Mouse (Mus musculus): ENCODE data around the gene Tsr2. TPM values are rescaled to one million over a fixed set of nuclear protein-coding genes. Genes with fewer than 3 reads are reported as not detected.

The Tsr2 gene
- polyA plus RNA-seq, 1 experiment from 2014 or later, result 17.5 TPM

DNA sequence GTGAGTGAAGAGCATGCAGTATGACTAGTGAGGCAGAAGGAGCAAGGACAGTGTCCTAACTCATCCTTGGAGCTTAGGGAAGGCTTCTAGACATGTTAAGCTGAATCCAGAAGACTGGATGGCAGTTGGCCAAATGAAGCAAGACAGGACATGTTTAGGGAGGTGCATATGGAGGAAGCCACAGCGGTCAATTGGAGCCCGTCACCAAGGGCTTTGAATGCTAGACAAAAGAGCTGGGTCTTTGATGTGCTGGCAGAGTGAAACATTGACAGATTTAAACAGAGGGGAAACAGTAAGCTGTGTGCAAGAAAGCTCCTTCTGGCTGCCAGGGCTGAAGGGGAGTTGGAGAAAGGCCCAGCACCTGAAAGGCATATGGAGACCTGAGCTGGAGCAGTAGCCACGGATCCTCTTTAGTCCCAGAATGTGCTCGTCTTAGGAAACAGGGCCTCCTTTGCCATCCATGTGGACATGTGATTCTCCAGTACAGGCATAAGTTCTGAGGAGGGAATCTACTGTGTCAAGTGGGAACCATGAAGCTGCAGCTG, 19.3 kb downstream of the Tsr2 start:
- Histone ChIP-seq H3K4me1 (ENCODE audit: control insufficient read depth, insufficient read depth, low read length) (no peaks in the 10 kb centered on the region), H3K27me3 (ENCODE audit: control insufficient read depth, insufficient read depth, low read length) (no peaks in the 10 kb centered on the region), H3K4me3 (ENCODE audit: low read length) (no peak overlapping the region), H3K27ac (ENCODE audit: low read length) (no peak overlapping the region), H3K9me3 (replicated peaks; ENCODE audit: control insufficient read depth, low read length) (no peaks in the 10 kb centered on the region), H3K9ac (ENCODE audit: low read length) (no peak overlapping the region), H3K36me3 (ENCODE audit: control insufficient read depth, insufficient read depth) (peaks cover 19% of the 10 kb centered on the region), H3K4me2 (ENCODE audit: low read depth, low read length) (no peak overlapping the region)
- no peak for ATAC-seq (replicated peaks; ENCODE audit: extremely low read depth, insufficient read depth, low FRiP score)
- 83% methylated on average over 4 of the region's 4 CpGs for WGBS

DNA sequence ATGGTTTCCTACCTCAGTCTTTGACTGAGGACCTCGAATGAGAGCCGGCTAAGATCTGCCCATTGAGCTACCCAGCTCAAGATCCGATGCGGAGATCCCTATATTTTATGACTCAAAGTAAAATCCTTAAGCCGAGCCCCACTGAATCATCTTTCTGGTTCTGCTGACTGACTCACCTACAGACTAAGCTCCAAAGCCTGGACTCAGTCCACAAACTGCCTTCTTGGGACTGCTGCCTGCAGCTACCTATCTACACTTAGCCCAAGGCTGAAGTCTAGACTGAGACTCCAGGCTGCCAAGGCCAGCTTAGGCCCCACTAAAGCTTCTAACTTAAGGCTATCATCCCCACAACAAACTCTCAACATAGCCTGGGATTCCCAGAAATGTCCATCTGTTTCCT, 20.3 kb downstream of the Tsr2 start:
- no peaks in the 10 kb centered on the region for H3K4me1 ChIP-seq (ENCODE audit: control insufficient read depth, insufficient read depth, low read length)
- H3K27me3 ChIP-seq (ENCODE audit: control insufficient read depth, insufficient read depth, low read length), result no peaks in the 10 kb centered on the region
- no peak overlapping the region for H3K27ac ChIP-seq (ENCODE audit: low read length)
- H3K9ac ChIP-seq (ENCODE audit: low read length), result no peak overlapping the region
- no peak overlapping the region for H3K4me3 ChIP-seq (ENCODE audit: low read length)
- no peak for ATAC-seq (replicated peaks; ENCODE audit: extremely low read depth, insufficient read depth, low FRiP score)
- H3K36me3 ChIP-seq (ENCODE audit: control insufficient read depth, insufficient read depth), result peaks cover 20% of the 10 kb centered on the region
- H3K9me3 ChIP-seq (replicated peaks; ENCODE audit: control insufficient read depth, low read length), result no peaks in the 10 kb centered on the region
- WGBS, result 91% methylated on average over 5 of the region's 5 CpGs
- H3K4me2 ChIP-seq (ENCODE audit: low read depth, low read length), result no peak overlapping the region

DNA sequence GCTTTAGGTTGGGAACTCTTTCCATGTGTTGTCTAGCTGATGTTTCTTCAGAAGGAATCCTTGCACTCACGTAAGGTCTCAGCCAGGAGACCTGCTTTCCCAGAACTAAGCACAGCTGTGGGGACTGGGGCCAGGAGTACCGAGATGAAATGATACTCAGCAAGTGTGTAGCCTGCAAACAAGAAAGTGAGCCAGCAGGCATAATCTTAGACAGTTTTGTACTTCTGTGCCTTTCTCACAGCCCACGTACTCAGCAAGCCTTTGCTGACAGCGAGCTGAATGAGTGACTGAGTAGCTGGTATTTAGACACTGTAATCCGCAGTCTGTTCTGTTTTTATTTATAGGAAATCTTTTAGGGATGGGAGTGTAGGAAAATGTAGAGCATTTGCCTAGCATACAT, 28.5 kb downstream of the Tsr2 start:
- H3K9ac ChIP-seq (ENCODE audit: low read length), result no peak overlapping the region
- H3K4me3 ChIP-seq (ENCODE audit: low read length), result no peak overlapping the region
- H3K27ac ChIP-seq (ENCODE audit: low read length), result no peak overlapping the region
- peaks cover 19% of the 10 kb centered on the region for H3K36me3 ChIP-seq (ENCODE audit: control insufficient read depth, insufficient read depth)
- H3K9me3 ChIP-seq (replicated peaks; ENCODE audit: control insufficient read depth, low read length), result no peaks in the 10 kb centered on the region
- no peaks in the 10 kb centered on the region for H3K4me1 ChIP-seq (ENCODE audit: control insufficient read depth, insufficient read depth, low read length)
- no peak overlapping the region for H3K4me2 ChIP-seq (ENCODE audit: low read depth, low read length)
- 84% methylated on average over 5 of the region's 5 CpGs for WGBS
- H3K27me3 ChIP-seq (ENCODE audit: control insufficient read depth, insufficient read depth, low read length), result no peaks in the 10 kb centered on the region
- ATAC-seq (replicated peaks; ENCODE audit: extremely low read depth, insufficient read depth, low FRiP score), result no peak

DNA sequence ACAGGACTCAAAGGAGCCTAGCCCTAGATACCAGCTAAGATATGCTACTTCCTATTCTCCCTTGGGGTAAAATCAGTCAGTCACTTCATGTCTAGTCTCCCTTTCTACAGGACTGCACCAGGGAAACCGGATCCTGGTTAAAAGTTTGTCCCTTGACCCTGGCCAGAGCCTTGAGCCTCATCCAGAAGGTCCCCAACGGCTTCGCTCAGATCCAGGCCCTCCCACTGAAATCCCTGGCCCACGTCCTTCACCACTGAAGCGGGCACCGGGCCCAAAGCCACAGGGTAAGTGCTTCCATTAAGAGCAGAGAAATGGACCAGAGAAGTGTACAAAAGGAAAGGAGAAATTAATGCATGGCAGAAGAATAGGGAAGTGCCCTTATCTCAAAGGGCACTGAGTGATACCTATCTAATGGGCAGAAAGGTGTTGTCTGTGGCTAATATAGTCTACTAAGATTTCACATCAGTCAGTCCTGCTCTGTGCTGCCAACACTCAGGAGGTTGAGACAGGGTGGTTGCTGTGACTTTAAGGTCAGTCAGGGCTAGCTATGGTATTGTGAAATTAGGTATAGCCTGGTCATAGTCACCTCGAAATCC, 30.2 kb downstream of the Tsr2 start:
- Histone ChIP-seq H3K4me1 (ENCODE audit: control insufficient read depth, insufficient read depth, low read length) (no peaks in the 10 kb centered on the region), H3K36me3 (ENCODE audit: control insufficient read depth, insufficient read depth) (peaks cover 10% of the 10 kb centered on the region), H3K4me2 (ENCODE audit: low read depth, low read length) (no peak overlapping the region), H3K9ac (ENCODE audit: low read length) (no peak overlapping the region), H3K27ac (ENCODE audit: low read length) (no peak overlapping the region), H3K9me3 (replicated peaks; ENCODE audit: control insufficient read depth, low read length) (no peaks in the 10 kb centered on the region), H3K4me3 (ENCODE audit: low read length) (no peak overlapping the region), H3K27me3 (ENCODE audit: control insufficient read depth, insufficient read depth, low read length) (no peaks in the 10 kb centered on the region)
- WGBS, result 85% methylated on average over 7 of the region's 7 CpGs
- no peak for ATAC-seq (replicated peaks; ENCODE audit: extremely low read depth, insufficient read depth, low FRiP score)

DNA sequence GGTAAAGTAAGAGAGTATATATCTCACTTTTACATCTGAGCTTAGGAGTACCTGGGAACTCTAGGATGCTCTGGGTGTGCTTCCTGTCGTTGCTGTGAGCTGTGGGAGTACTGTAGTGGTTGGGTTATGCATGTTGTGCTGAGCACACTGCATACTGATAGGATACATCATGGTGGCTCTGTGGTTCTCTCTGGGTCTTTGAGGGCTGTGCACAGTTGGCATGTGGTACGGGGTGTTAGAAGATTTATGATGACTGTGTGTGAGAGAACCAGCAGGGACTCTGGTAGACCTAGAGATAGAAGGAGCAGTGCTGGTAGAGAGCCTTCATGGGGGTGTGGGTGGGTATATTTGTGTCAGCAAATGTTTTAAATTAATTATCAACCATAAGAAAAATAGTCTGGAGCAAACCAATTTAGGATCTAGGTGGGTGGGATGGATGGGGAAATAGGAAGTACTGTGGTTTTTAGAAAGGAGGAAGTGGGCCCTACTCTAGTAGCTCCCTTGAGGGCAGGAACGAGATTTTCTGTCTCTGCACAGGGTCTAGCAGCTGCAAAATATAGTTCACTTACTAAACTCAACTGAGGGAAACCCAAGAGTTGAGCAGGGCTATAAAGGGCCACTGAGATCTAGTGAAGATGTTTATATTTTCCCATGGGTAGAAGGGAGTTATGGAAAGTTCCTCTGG, 34.6 kb downstream of the Tsr2 start:
- Histone ChIP-seq H3K4me2 (ENCODE audit: low read depth, low read length) (no peak overlapping the region), H3K4me1 (ENCODE audit: control insufficient read depth, insufficient read depth, low read length) (no peaks in the 10 kb centered on the region), H3K36me3 (ENCODE audit: control insufficient read depth, insufficient read depth) (no peaks in the 10 kb centered on the region), H3K27ac (ENCODE audit: low read length) (no peak overlapping the region), H3K27me3 (ENCODE audit: control insufficient read depth, insufficient read depth, low read length) (no peaks in the 10 kb centered on the region), H3K4me3 (ENCODE audit: low read length) (no peak overlapping the region), H3K9ac (ENCODE audit: low read length) (no peak overlapping the region), H3K9me3 (replicated peaks; ENCODE audit: control insufficient read depth, low read length) (no peaks in the 10 kb centered on the region)
- ATAC-seq (replicated peaks; ENCODE audit: extremely low read depth, insufficient read depth, low FRiP score), result no peak
- 65% methylated on average over 3 of the region's 3 CpGs for WGBS

DNA sequence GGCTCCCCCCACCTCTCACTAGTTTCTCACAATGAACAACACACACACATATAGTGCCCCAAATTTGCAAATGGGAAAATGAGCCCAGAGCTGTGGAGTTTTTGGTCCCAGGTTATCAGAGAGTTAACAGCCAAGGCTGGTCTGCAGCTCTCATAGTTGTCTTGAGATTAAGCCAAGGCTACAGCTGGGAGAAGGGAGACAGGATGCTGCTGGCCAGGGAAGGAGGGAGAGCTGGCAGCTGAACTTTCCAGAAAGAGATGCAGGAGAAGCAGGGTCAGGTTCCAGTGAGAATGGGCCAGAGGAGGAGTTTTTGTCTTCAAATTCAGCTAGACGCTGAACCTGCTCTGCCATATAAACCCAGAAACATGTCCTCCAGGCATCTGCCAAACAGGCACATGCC, 37.0 kb downstream of the Tsr2 start:
- Histone ChIP-seq H3K27ac (ENCODE audit: low read length) (peak overlapping the region; percentile 7; the same call in 1 of the 2 replicates), H3K9ac (ENCODE audit: low read length) (no peak overlapping the region), H3K4me3 (ENCODE audit: low read length) (no peak overlapping the region), H3K27me3 (ENCODE audit: control insufficient read depth, insufficient read depth, low read length) (no peaks in the 10 kb centered on the region), H3K36me3 (ENCODE audit: control insufficient read depth, insufficient read depth) (no peaks in the 10 kb centered on the region), H3K9me3 (replicated peaks; ENCODE audit: control insufficient read depth, low read length) (no peaks in the 10 kb centered on the region), H3K4me2 (ENCODE audit: low read depth, low read length) (no peak overlapping the region), H3K4me1 (ENCODE audit: control insufficient read depth, insufficient read depth, low read length) (peaks cover 6% of the 10 kb centered on the region)
- ATAC-seq (replicated peaks; ENCODE audit: extremely low read depth, insufficient read depth, low FRiP score), result no peak
- WGBS, result 72% methylated on average over 1 of the region's 1 CpGs

DNA sequence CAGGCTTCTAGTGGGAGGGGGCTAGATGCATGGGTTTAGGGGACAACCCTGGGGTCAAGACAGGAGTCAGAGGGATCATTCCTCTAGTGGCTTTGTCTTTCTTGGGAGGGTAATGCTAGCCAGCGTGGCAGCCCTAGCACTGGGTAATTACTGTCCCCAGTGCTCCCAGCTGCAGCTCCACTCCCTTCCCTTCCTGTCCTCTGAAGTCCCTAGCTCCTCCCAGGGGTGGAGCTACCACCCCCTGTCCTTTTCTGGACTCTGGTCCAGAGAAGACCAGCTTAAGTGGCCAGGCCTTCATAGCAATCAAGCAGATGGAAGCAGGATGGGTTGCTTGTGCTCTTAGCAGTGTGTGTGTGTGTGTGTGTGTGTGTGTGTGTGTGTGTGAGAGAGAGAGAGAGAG, 40.8 kb downstream of the Tsr2 start:
- 0 out of 2 replicates have a peak, but pooled peaks have one; percentile 49 for ATAC-seq (replicated peaks; ENCODE audit: extremely low read depth, insufficient read depth, low FRiP score)
- no peak overlapping the region for H3K9ac ChIP-seq (ENCODE audit: low read length)
- WGBS, result 25% methylated on average over 1 of the region's 1 CpGs

DNA sequence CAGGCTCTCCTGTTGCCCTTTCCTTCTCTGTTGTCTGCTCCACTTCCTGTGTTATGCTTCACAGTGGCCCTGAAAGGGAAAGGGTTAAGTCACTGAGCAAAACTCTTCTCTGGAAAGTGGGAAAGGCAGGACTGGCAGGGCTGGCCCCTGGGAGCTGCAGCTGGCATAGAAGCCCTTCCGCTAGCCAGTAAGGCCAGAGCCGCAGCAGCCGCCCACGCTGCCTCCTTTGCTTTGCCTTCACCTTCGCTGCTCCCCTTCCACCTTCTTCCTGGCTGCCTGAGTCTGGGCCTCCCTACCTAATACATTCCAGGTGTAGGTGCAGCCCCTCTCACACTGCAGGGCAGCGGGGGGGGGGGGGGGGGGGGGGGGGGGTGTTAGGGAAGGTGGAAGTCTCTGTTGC, 41.9 kb downstream of the Tsr2 start:
- Histone ChIP-seq H3K9ac (ENCODE audit: low read length) (no peak overlapping the region), H3K27ac (ENCODE audit: low read length) (peak overlapping the region; percentile 23; the same call in 1 of the 2 replicates), H3K27me3 (ENCODE audit: control insufficient read depth, insufficient read depth, low read length) (no peaks in the 10 kb centered on the region), H3K4me2 (ENCODE audit: low read depth, low read length) (peak overlapping the region; percentile 26; the same call in 1 of the 2 replicates), H3K36me3 (ENCODE audit: control insufficient read depth, insufficient read depth) (no peaks in the 10 kb centered on the region), H3K4me3 (ENCODE audit: low read length) (no peak overlapping the region), H3K9me3 (replicated peaks; ENCODE audit: control insufficient read depth, low read length) (no peaks in the 10 kb centered on the region), H3K4me1 (ENCODE audit: control insufficient read depth, insufficient read depth, low read length) (peaks cover 13% of the 10 kb centered on the region)
- 63% methylated on average over 5 of the region's 6 CpGs for WGBS
- no peak for ATAC-seq (replicated peaks; ENCODE audit: extremely low read depth, insufficient read depth, low FRiP score)

More for the DNA sequence above, 40.8 kb downstream of the Tsr2 start:
- Histone ChIP-seq H3K36me3 (ENCODE audit: control insufficient read depth, insufficient read depth) (no peaks in the 10 kb centered on the region), H3K4me2 (ENCODE audit: low read depth, low read length) (no peak overlapping the region), H3K27me3 (ENCODE audit: control insufficient read depth, insufficient read depth, low read length) (no peaks in the 10 kb centered on the region), H3K4me1 (ENCODE audit: control insufficient read depth, insufficient read depth, low read length) (peaks cover 13% of the 10 kb centered on the region), H3K27ac (ENCODE audit: low read length) (no peak overlapping the region), H3K9me3 (replicated peaks; ENCODE audit: control insufficient read depth, low read length) (no peaks in the 10 kb centered on the region), H3K4me3 (ENCODE audit: low read length) (no peak overlapping the region)

DNA sequence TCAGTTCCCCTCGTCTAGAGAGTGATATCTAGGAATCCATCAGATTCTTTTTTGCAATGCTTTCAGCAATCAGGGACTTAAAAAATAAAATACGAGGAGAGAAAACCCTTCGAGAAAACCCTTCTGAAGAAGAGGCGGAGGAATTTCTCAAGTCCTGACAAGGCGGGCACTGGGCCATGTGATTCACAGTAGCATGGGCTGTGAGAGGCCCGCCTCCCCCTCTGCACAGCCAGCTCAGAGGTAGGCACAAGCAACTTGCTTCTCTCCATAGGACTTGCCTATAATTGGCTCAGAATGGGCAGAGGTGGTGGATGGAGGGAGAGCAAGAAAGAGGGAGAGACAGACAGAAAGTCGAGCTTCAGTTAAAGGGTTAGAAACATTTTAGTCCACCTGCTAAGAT, 46.0 kb downstream of the Tsr2 start:
- Histone ChIP-seq H3K4me3 (ENCODE audit: low read length) (no peak overlapping the region), H3K4me1 (ENCODE audit: control insufficient read depth, insufficient read depth, low read length) (peaks cover 20% of the 10 kb centered on the region), H3K27me3 (ENCODE audit: control insufficient read depth, insufficient read depth, low read length) (no peaks in the 10 kb centered on the region), H3K4me2 (ENCODE audit: low read depth, low read length) (no peak overlapping the region), H3K36me3 (ENCODE audit: control insufficient read depth, insufficient read depth) (no peaks in the 10 kb centered on the region), H3K9ac (ENCODE audit: low read length) (no peak overlapping the region), H3K9me3 (replicated peaks; ENCODE audit: control insufficient read depth, low read length) (no peaks in the 10 kb centered on the region), H3K27ac (ENCODE audit: low read length) (no peak overlapping the region)
- whole genome bisulfite sequencing, result 75% methylated on average over 7 of the region's 7 CpGs
- no peak for ATAC-seq (replicated peaks; ENCODE audit: extremely low read depth, insufficient read depth, low FRiP score)

Measured in heart, embryonic 16.5 days (tissue).